Mouse (Mus musculus) heart, adult 9 months (tissue): ENCODE results near the gene Scgb2b26.

Source experiments
- DNase-seq, 2 experiments: peaks; one replicate each; pipeline ENCODE4 v3.0.0; 2022; ENCODE audit warnings: low spot score in 2 of 2

Gene Scgb2b26

GRCm38 (mm10) chr7:33944940-33945339 lies at the start of gene Scgb2b26:
Gene Scgb2b26 (minus strand): TSS chr7:33945040.
- no peak for DNase-seq

DNA sequence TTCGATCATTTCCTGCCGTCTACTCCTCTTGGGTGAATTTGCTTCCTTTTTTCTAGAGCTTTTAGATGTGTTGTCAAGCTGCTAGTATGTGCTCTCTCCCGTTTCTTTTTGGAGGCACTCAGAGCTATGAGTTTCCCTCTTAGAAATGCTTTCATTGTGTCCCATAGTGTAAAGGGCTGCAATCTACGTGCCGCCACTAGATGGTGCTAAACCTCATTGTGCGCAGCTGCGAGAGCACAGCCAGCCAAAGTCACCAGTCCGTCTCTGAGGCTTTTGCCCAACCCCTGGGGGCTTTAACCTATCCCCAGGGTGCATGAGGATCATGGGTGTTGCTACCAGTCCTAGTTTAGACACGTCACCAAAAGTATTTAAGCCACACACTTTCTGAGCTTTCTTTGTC lies 37.4 kb upstream of the Scgb2b26 start:
- peak in 1 of 2 experiments; percentile 9 for DNase-seq

GRCm38 (mm10) chr7:33902982-33903381 lies 41.9 kb downstream of the Scgb2b26 start:
- DNase-seq = no peak

GRCm38 (mm10) chr7:33900803-33901202 lies 44.0 kb downstream of the Scgb2b26 start:
- no peak for DNase-seq

GRCm38 (mm10) chr7:33900007-33900406 lies 44.8 kb downstream of the Scgb2b26 start:
- DNase-seq = peak; percentile 30 to 69
